Mouse (Mus musculus) hindlimb bud, embryonic 11.5 days (tissue): ENCODE measurements around the gene Zfp683.

Experiments used
- DNase-seq: peaks from one replicate; pipeline ENCODE4 v3.0.0-alpha.2; 2012; ENCODE audit warnings: low read depth, low spot score; ENCODE audit errors: extremely low spot score

Gene Zfp683

GRCm38 (mm10) chr4:134090521-134091224 is 37.0 kb downstream of the Zfp683 start:
- DNase-seq: no peak

GRCm38 (mm10) chr4:134091225-134091529 is 37.5 kb downstream of the Zfp683 start:
- DNase-seq: no peak

GRCm38 (mm10) chr4:134092382-134093288 is 39.0 kb downstream of the Zfp683 start:
- no peak for DNase-seq

- DNase-seq: no peak
Measured at GRCm38 (mm10) chr4:134094004-134094564, 40.4 kb downstream of the Zfp683 start.

DNA sequence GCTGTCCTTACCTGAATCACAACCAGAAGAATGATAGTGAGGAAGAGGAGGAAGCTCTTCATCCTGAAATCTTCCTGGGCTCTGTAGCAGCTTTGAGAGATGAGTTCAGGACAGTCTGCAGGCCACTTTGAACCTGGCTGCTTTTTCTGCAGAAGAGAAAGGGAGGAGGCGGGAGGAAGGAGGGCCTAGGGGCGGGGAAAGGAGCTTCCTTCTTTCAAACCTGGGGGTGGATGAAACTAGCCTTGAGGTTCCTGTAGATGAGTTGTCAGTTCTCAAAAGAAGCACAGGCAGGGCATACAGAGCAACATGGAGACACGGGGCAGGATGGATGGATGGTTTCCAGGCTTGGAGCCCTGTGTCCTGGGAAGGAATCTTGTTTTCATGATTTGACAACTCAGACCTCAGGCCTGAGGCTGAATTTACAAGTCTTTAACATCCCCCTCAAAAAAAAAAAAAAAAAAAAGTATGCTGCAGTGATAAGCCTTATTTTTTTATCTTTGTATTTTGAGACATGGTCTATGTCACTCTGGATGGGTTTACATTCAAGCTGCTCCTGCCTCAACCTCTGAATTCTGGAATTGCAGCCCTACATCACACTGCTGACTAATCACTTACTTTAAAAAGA is 41.4 kb downstream of the Zfp683 start, which contains the start of gene Cd52:
Gene Cd52 (minus strand): TSS at position 160 of the 625 bp plus-strand sequence.
- DNase-seq: no peak

DNA sequence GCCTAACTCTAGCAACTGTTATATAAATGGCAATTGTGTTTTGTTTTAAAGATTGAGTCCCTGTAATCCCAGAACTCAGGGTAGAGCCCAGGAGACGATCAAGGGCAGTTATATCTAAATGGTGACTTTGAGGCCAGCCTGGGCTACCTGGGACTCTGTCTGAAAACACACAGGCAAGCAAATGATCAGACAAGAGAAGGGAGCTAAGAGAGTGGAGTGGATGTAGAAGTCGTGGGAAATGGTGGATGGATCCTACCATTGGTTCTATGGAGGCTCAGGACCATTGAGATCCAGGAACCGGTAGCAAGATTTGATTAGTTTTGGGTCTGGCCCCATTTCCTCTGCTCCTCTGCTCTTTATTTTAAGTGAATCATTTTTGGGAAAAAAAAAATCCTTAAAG is 42.5 kb downstream of the Zfp683 start:
- no peak for DNase-seq

DNA sequence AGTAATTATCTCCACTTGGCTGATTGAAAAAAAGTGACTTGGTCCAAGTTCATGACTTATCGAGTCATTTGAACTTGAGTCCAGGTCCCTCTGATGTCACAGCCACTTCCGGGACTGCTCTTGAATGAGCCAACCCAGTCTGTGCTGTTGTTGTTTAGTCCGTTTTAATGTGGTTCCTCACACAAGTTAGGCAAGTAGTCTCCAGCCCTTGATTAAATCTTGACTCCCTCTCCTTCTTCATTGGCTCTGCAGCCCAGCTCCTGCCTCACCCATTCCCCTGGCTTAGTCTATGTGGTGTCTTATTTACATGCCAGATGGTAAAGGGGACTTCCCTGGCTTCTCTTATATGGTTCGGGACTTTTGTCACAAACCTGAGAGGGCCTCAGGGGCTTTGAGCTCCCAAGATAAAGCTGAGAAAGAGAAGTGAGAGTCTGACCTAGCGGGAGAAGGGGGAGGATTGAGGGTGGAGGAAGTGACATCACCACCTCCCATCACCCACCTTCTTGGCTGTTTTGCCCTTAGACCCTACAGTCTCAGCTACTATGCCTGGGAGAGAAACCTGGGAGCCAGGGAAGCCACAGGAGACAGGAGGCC is 43.5 kb downstream of the Zfp683 start:
- no peak for DNase-seq

DNA sequence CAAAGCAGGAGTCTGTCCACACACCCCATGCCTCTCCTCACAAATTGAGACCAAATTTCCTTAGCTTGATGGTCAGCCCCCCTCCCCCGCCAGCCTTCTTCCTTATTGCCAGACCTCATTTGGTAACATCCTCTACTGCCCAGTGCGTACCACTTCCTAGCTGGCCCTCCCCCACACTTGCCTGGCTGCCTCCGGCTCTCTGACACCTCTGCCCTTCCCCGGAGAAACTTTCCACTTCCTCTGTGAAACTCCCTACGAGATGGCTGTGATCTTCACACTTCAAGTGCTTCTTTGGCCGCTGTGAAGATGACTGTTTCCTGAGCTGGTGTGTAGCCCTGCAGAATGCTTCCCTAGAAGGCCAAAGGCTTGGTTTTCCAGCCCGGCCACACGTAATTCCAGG is 45.0 kb downstream of the Zfp683 start:
- DNase-seq: no peak

DNA sequence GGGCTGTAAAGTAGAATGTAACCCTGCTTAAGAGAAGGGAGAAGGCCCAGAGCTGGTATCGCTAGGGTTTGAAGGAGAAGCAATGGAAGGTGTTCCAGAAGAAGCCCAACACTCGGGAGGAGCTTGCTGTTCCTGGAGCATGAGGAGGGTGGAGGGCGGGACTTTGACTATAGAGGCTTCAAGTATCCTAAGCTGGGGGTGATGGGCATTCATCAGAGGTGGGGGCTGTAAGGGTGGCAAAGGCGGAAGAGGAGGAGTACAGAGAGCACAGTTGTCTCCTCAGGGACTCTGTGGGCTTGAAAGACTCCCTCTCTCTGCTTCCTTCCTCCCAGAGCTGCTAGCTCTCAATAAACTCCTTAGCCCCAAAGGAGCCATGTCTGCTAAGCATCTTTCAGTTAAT is 46.6 kb downstream of the Zfp683 start:
- no peak for DNase-seq

DNA sequence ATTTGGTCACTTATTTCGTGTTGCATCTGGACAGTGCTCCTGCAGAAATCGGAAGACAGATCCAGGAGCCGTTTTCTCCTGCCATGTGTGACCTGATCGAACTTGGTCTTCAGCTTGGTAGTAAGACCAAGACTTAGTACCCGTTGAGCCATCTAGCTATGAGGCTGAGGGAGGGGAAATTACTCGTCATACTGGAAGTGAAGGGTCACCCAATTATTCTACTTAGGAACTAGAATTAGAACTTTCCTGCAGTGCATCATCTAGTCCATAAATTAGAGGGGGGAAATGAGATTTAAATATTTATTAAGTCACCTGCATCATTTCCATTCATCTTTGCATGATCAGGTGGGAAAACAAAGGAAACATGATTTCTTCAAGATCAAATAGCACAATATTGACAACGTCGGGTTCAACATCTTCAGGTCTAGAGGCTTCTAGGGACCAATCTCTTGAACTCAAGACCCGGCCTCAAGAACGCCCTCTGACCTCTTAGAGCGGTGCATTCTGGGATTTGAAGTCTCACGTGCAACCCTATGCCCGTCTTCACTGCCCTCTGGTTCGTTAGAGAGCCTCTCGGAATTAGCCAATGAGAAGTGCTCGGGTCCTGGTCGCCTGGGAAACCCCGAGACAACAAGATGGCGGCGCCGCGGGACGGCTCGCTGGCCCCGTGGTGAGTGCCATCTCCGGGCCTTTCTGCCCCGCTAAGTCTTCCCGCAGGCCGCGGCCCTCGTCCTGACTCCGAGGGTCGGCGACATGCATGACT is 48.5 kb downstream of the Zfp683 start, which contains the start of gene Ubxn11:
Gene Ubxn11 (plus strand): TSS at position 592 of the 763 bp plus-strand sequence.
- peak; percentile 79 for DNase-seq

GRCm38 (mm10) chr4:134102742-134103119 is 49.1 kb downstream of the Zfp683 start:
- DNase-seq: no peak

DNA sequence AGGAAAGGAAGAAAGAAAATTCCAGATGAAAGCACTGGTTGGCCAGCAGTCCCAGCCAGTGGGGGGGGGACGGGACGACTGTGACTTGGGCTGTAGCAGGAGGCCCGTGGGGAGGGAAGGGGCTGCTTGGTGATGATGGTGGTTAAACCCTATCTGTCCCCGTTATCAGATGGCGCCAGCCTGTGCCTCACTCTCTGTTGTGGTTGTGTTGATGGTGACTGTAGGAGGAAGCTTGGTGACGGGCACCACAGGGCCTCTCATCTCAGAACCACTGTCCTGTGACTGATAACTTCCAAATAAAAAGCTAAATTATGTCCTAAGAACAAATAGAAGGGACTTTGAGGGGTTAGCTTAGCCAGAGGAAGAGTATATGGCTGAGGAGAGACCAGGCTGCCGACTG is 52.5 kb downstream of the Zfp683 start:
- DNase-seq: no peak

GRCm38 (mm10) chr4:134107730-134108129 is 54.1 kb downstream of the Zfp683 start:
- DNase-seq: no peak

DNA sequence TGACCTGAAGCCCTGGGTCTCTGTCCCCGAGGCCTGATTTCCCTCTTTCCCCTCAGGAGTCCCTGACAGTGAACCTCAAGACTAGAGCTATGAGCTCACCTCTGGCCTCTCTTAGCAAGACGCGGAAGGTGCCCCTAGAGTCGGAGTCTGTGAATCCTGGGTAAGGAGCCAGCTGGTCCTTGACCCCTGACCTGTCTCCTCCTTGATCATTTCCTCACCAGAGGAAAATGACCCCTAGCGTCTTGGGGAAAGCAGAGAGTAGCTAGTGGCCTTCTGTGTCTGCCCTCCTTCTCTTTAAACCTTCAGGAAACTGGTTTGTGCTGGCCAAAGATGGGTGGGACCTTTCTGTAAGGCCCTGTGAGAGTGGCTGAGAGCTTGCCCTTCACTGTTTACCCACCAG is 54.6 kb downstream of the Zfp683 start:
- no peak for DNase-seq
